Mouse (Mus musculus) gastrocnemius, adult 2 months (tissue): Measurements from ENCODE around the gene Nfrkb. TPM values are rescaled to one million over a fixed set of nuclear protein-coding genes. Genes with fewer than 3 reads are reported as not detected.
A peak's percentile ranks its signal among the peaks of the same experiment; 100 is the strongest.

Experiments used
- DNase-seq: peaks from one replicate; pipeline ENCODE4 v3.0.0; 2022
- H3K27ac ChIP-seq: fragments of 200-600 bp; 2 replicates; pipeline ENCODE4 v1.8.1; 2022; ENCODE audit warnings: mild to moderate bottlenecking
- H3K4me3 ChIP-seq: fragments of 200-600 bp; 2 replicates; pipeline ENCODE4 v1.8.1; 2022; ENCODE audit warnings: mild to moderate bottlenecking, moderate library complexity
- CTCF ChIP-seq: fragments of 200-600 bp; IDR thresholded peaks from 2 replicates; pipeline ENCODE4 v1.8.1; 2022; ENCODE audit warnings: antibody characterized with exemption, mild to moderate bottlenecking, moderate library complexity
- intact Hi-C: fragments of 180-260 bp; cut with DNase I; formaldehyde crosslinking; loops from one replicate; pipeline ENCODE4 v1.15.1; 2025
- total RNA-seq, 2 experiments: library from RNA; stranded (reverse); gene quantifications; 2 replicates each; pipeline ENCODE4 v1.2.3; 2021

The Nfrkb gene
- total RNA-seq, 2 experiments from 2014 or later = 10.4 to 11.2 TPM

- Histone ChIP-seq H3K4me3 (no peak overlapping the region), H3K27ac (no peak overlapping the region)
- intact Hi-C loops = no loop called here
- no peak for TF ChIP-seq CTCF
- DNase-seq = peak; percentile 17
Measured at GRCm38 (mm10) chr9:31432336-31432975, 46.5 kb downstream of the Nfrkb start.

GRCm38 (mm10) chr9:31433431-31433830 is 47.4 kb downstream of the Nfrkb start:
- no peak for DNase-seq
- no peak overlapping the region for H3K27ac ChIP-seq
- no peak overlapping the region for H3K4me3 ChIP-seq
- no peak for TF ChIP-seq CTCF
- intact Hi-C loops = no loop called here

- no peak for DNase-seq
- intact Hi-C loops = no loop called here
- TF ChIP-seq CTCF = no peak
- H3K4me3 ChIP-seq = no peak overlapping the region
- H3K27ac ChIP-seq = no peak overlapping the region
Measured at GRCm38 (mm10) chr9:31435415-31435814, 49.4 kb downstream of the Nfrkb start.

- TF ChIP-seq CTCF = no peak
- no peak overlapping the region for H3K4me3 ChIP-seq
- intact Hi-C loops = no loop called here
- H3K27ac ChIP-seq = no peak overlapping the region
- DNase-seq = no peak
Measured at GRCm38 (mm10) chr9:31437861-31438260, 51.9 kb downstream of the Nfrkb start.

- Histone ChIP-seq H3K4me3 (no peak overlapping the region), H3K27ac (no peak overlapping the region)
- DNase-seq = no peak
- TF ChIP-seq CTCF = no peak
- intact Hi-C loops = no loop called here
Measured at GRCm38 (mm10) chr9:31438834-31439233, 52.8 kb downstream of the Nfrkb start.

GRCm38 (mm10) chr9:31439341-31439740 is 53.3 kb downstream of the Nfrkb start:
- no peak for TF ChIP-seq CTCF
- no peak for DNase-seq
- intact Hi-C loops = no loop called here
- Histone ChIP-seq H3K4me3 (no peak overlapping the region), H3K27ac (no peak overlapping the region)

- no peak for TF ChIP-seq CTCF
- Histone ChIP-seq H3K27ac (no peak overlapping the region), H3K4me3 (no peak overlapping the region)
- intact Hi-C loops = no loop called here
- DNase-seq = no peak
Measured at GRCm38 (mm10) chr9:31440366-31440765, 54.4 kb downstream of the Nfrkb start.

GRCm38 (mm10) chr9:31441487-31441886 is 55.5 kb downstream of the Nfrkb start:
- Histone ChIP-seq H3K4me3 (no peak overlapping the region), H3K27ac (no peak overlapping the region)
- DNase-seq = no peak
- intact Hi-C loops = no loop called here
- TF ChIP-seq CTCF = no peak

- intact Hi-C loops = no loop called here
- no peak for TF ChIP-seq CTCF
- no peak for DNase-seq
- no peak overlapping the region for H3K27ac ChIP-seq
- no peak overlapping the region for H3K4me3 ChIP-seq
Measured at GRCm38 (mm10) chr9:31444236-31444635, 58.2 kb downstream of the Nfrkb start.

- Histone ChIP-seq H3K27ac (no peak overlapping the region), H3K4me3 (no peak overlapping the region)
- TF ChIP-seq CTCF = no peak
- no peak for DNase-seq
- intact Hi-C loops = no loop called here
Measured at GRCm38 (mm10) chr9:31449145-31449772, 63.3 kb downstream of the Nfrkb start.

- TF ChIP-seq CTCF = no peak
- intact Hi-C loops = no loop called here
- no peak for DNase-seq
- no peak overlapping the region for H3K27ac ChIP-seq
- no peak overlapping the region for H3K4me3 ChIP-seq
Measured at GRCm38 (mm10) chr9:31452166-31452565, 66.2 kb downstream of the Nfrkb start.

GRCm38 (mm10) chr9:31454356-31454755 is 68.4 kb downstream of the Nfrkb start:
- Histone ChIP-seq H3K4me3 (no peak overlapping the region), H3K27ac (no peak overlapping the region)
- intact Hi-C loops = no loop called here
- no peak for TF ChIP-seq CTCF
- no peak for DNase-seq

- DNase-seq = no peak
- no peak overlapping the region for H3K27ac ChIP-seq
- no peak overlapping the region for H3K4me3 ChIP-seq
- intact Hi-C loops = no loop called here
- no peak for TF ChIP-seq CTCF
Measured at GRCm38 (mm10) chr9:31463190-31463589, 77.2 kb downstream of the Nfrkb start.

- no peak for DNase-seq
- TF ChIP-seq CTCF = no peak
Measured at GRCm38 (mm10) chr9:31463692-31464474, 77.9 kb downstream of the Nfrkb start, which contains the start of gene Tmem45b. TSS of gene Tmem45b (minus strand) at chr9:31464462.

More at GRCm38 (mm10) chr9:31463692-31464474, 77.9 kb downstream of the Nfrkb start, which contains the start of gene Tmem45b:
- H3K4me3 ChIP-seq = no peak within 1 kb of the TSS
- no peak within 1 kb of the TSS for H3K27ac ChIP-seq
- intact Hi-C loops = no loop called here

Other genes starting within 250 kb of the Nfrkb start
- gene Aplp2, start 174.4 kb upstream of the Nfrkb start, total RNA-seq = 100 to 1,000 TPM; 105 to 114 TPM
- 1 to 10 TPM; 4.4 to 4.8 TPM for gene Prdm10, start 105.7 kb upstream of the Nfrkb start, total RNA-seq
- under 1 TPM in 1 of 2 experiments, not detected in 1; 0.45 TPM for gene Tmem45b, start 78.3 kb downstream of the Nfrkb start, total RNA-seq